Mouse (Mus musculus) hindbrain, embryonic 15.5 days (tissue): Measurements from ENCODE around the gene AL732309.1. TPM values are rescaled to one million over a fixed set of nuclear protein-coding genes. Genes with fewer than 3 reads are reported as not detected.

ENCODE experiments used
- ATAC-seq: fragments of 200-750 bp; cut with Nextera tagmentation; 2 replicates; pipeline ENCODE4 v1.8.0; 2017; ENCODE audit warnings: low read depth, moderate number of reproducible peaks, moderate TSS enrichment; ENCODE audit not compliant: low FRiP score
- H3K27ac ChIP-seq: fragments of 300-500 bp; sonication (generic); replicated peaks from 2 replicates; pipeline ENCODE4 v1.5.1; 2015; ENCODE audit warnings: mild to moderate bottlenecking, inconsistent platforms
- H3K27me3 ChIP-seq: fragments of 300-500 bp; sonication (generic); 2 replicates; pipeline ENCODE4 v1.6.1; 2015; ENCODE audit warnings: control low read depth, inconsistent platforms
- H3K36me3 ChIP-seq: fragments of 300-500 bp; sonication (generic); 2 replicates; pipeline ENCODE4 v1.6.1; 2015; ENCODE audit warnings: control low read depth, inconsistent platforms
- H3K4me1 ChIP-seq: fragments of 300-500 bp; sonication (generic); replicated peaks from 2 replicates; pipeline ENCODE4 v1.6.1; 2015; ENCODE audit warnings: control low read depth, inconsistent platforms
- H3K4me2 ChIP-seq: fragments of 300-500 bp; sonication (generic); 2 replicates; pipeline ENCODE4 v1.6.1; 2015; ENCODE audit warnings: moderate library complexity, mild to moderate bottlenecking, inconsistent platforms
- H3K4me3 ChIP-seq: fragments of 300-500 bp; sonication (generic); 2 replicates; pipeline ENCODE4 v1.5.1; 2015; ENCODE audit warnings: mild to moderate bottlenecking, inconsistent platforms
- H3K9ac ChIP-seq: fragments of 300-500 bp; sonication (generic); 2 replicates; pipeline ENCODE4 v1.6.1; 2015; ENCODE audit warnings: inconsistent platforms
- H3K9me3 ChIP-seq: fragments of 300-500 bp; sonication (generic); 2 replicates; pipeline ENCODE4 v1.6.1; 2016; ENCODE audit warnings: control low read depth, inconsistent platforms
- WGBS: fragments of 180-500 bp; shearing (Covaris S2); methylation state at CpG from one replicate; pipeline ENCODE4 v1.1.7; 2015; 5-methylcytosine and 5-hydroxymethylcytosine counted together
- polyA plus RNA-seq: library from polyadenylated mRNA; unstranded; fragments of >200 nt; fragmentation: Nextera tagmentation; extraction: Ambion mirVana; gene quantifications from 2 replicates; pipeline ENCODE4 v1.2.1, GENCODE M21; 2015

Gene AL732309.1
- polyA plus RNA-seq, 1 experiment from 2014 or later: 6.3 TPM

GRCm38 (mm10) chr2:25197946-25198345 is 48.7 kb downstream of the AL732309.1 start:
- Histone ChIP-seq H3K36me3 (peaks cover 31% of the 10 kb centered on the region), H3K9ac (no peak overlapping the region), H3K4me3 (no peak overlapping the region), H3K4me1 (peaks cover 8% of the 10 kb centered on the region), H3K27me3 (peaks cover 37% of the 10 kb centered on the region), H3K27ac (no peak overlapping the region), H3K4me2 (no peak overlapping the region), H3K9me3 (no peaks in the 10 kb centered on the region)
- ATAC-seq: no peak

- no peaks in the 10 kb centered on the region for H3K9me3 ChIP-seq
- 28% methylated on average over 2 of the region's 2 CpGs for WGBS
- peaks cover 37% of the 10 kb centered on the region for H3K27me3 ChIP-seq
- no peak for ATAC-seq
- H3K27ac ChIP-seq: no peak overlapping the region
- peaks cover 23% of the 10 kb centered on the region for H3K36me3 ChIP-seq
- H3K4me1 ChIP-seq: peaks cover 8% of the 10 kb centered on the region
- no peak overlapping the region for H3K4me3 ChIP-seq
- no peak overlapping the region for H3K9ac ChIP-seq
- no peak overlapping the region for H3K4me2 ChIP-seq
Measured at GRCm38 (mm10) chr2:25197191-25197590, 49.5 kb downstream of the AL732309.1 start.

GRCm38 (mm10) chr2:25196172-25196954 is 50.3 kb downstream of the AL732309.1 start, which contains the start of gene Tor4a:
Tor4a (minus strand) TSS chr2:25196886.
- 0 out of 2 replicates have a peak, but pooled peaks have one; percentile 16 for ATAC-seq
- Histone ChIP-seq H3K4me1 (peaks cover 8% of the 10 kb centered on the region), H3K9me3 (no peaks in the 10 kb centered on the region), H3K9ac (no peak within 1 kb of the TSS), H3K4me3 (no peak within 1 kb of the TSS), H3K27me3 (peaks cover 37% of the 10 kb centered on the region), H3K36me3 (peaks cover 19% of the 10 kb centered on the region), H3K27ac (no peak within 1 kb of the TSS), H3K4me2 (peak within 1 kb of the TSS; percentile 22)
- 15% methylated on average over 8 of the region's 8 CpGs for WGBS

GRCm38 (mm10) chr2:25195211-25196156 is 51.2 kb downstream of the AL732309.1 start:
- Histone ChIP-seq H3K36me3 (peaks cover 10% of the 10 kb centered on the region), H3K4me2 (peak overlapping the region; percentile 22; the same call in 1 of the 2 replicates), H3K4me3 (no peak overlapping the region), H3K27ac (no peak overlapping the region), H3K27me3 (peaks cover 37% of the 10 kb centered on the region), H3K4me1 (peaks cover 8% of the 10 kb centered on the region), H3K9ac (no peak overlapping the region), H3K9me3 (no peaks in the 10 kb centered on the region)
- 23% methylated on average over 55 of the region's 55 CpGs for WGBS
- ATAC-seq: no peak

Other genes with a start within 250 kb of the AL732309.1 start
- gene Nsmf, start 192.5 kb downstream of the AL732309.1 start, polyA plus RNA-seq: 166 and 188 TPM in 2 replicates
- 0.12 TPM in 1 of 2 replicates, not detected in the other for gene Entpd8, start 166.6 kb downstream of the AL732309.1 start, polyA plus RNA-seq
- gene Noxa1, start 151.7 kb downstream of the AL732309.1 start, polyA plus RNA-seq: not detected in 2 replicates
- 18.9 and 20.2 TPM in 2 replicates for gene Nrarp, start 66.1 kb downstream of the AL732309.1 start, polyA plus RNA-seq
- 1.9 and 2.3 TPM in 2 replicates for gene Tor4a, start 50.0 kb downstream of the AL732309.1 start, polyA plus RNA-seq
- gene Nelfb, start 35.4 kb downstream of the AL732309.1 start, polyA plus RNA-seq: 108 and 112 TPM in 2 replicates
- gene Stpg3, start 32.2 kb downstream of the AL732309.1 start, polyA plus RNA-seq: not detected in 2 replicates
- gene Fam166a, start 28.1 kb downstream of the AL732309.1 start, polyA plus RNA-seq: 0.70 and 0.72 TPM in 2 replicates
- gene Tubb4b, start 22.2 kb downstream of the AL732309.1 start, polyA plus RNA-seq: 444 and 468 TPM in 2 replicates
- not detected in 2 replicates for gene Slc34a3, start 12.5 kb downstream of the AL732309.1 start, polyA plus RNA-seq
- not detected in 2 replicates for gene Rnf224, start 10.1 kb downstream of the AL732309.1 start, polyA plus RNA-seq
- gene Rnf208, start 4.6 kb downstream of the AL732309.1 start, polyA plus RNA-seq: 145 and 177 TPM in 2 replicates
- 0.23 TPM in 1 of 2 replicates, not detected in the other for gene Cysrt1, start 4.4 kb downstream of the AL732309.1 start, polyA plus RNA-seq
- gene Tmem203, start 8.6 kb upstream of the AL732309.1 start, polyA plus RNA-seq: 13.4 and 13.8 TPM in 2 replicates
- gene Tprn, start 15.8 kb upstream of the AL732309.1 start, polyA plus RNA-seq: 17.1 and 21.5 TPM in 2 replicates
- 171 and 183 TPM in 2 replicates for gene Ssna1, start 25.6 kb upstream of the AL732309.1 start, polyA plus RNA-seq
- gene Anapc2, start 25.6 kb upstream of the AL732309.1 start, polyA plus RNA-seq: 139 and 143 TPM in 2 replicates
- not detected in 2 replicates for gene Tmem210, start 41.3 kb upstream of the AL732309.1 start, polyA plus RNA-seq
- gene Lrrc26, start 43.1 kb upstream of the AL732309.1 start, polyA plus RNA-seq: 0.18 TPM in 1 of 2 replicates, not detected in the other
- gene Grin1, start 72.3 kb upstream of the AL732309.1 start, polyA plus RNA-seq: 58.4 and 61.3 TPM in 2 replicates
- 43.6 and 45.2 TPM in 2 replicates for gene Man1b1, start 85.5 kb upstream of the AL732309.1 start, polyA plus RNA-seq
- gene Dpp7, start 109.5 kb upstream of the AL732309.1 start, polyA plus RNA-seq: 24.4 and 24.9 TPM in 2 replicates
- gene Uap1l1, start 118.8 kb upstream of the AL732309.1 start, polyA plus RNA-seq: 5.1 and 6.4 TPM in 2 replicates
- 11.8 and 13.8 TPM in 2 replicates for gene Sapcd2, start 125.5 kb upstream of the AL732309.1 start, polyA plus RNA-seq
- 3.7 and 7.0 TPM in 2 replicates for gene Entpd2, start 149.0 kb upstream of the AL732309.1 start, polyA plus RNA-seq
- 424 and 493 TPM in 2 replicates for gene Npdc1, start 152.5 kb upstream of the AL732309.1 start, polyA plus RNA-seq
- 0.08 TPM in 1 of 2 replicates, not detected in the other for gene Fut7, start 176.4 kb upstream of the AL732309.1 start, polyA plus RNA-seq
- gene Abca2, start 181.8 kb upstream of the AL732309.1 start, polyA plus RNA-seq: 15.0 and 15.1 TPM in 2 replicates
- 3.7 and 4.3 TPM in 2 replicates for gene Clic3, start 210.0 kb upstream of the AL732309.1 start, polyA plus RNA-seq
- 109 and 119 TPM in 2 replicates for gene Paxx, start 214.2 kb upstream of the AL732309.1 start, polyA plus RNA-seq
- gene Ptgds, start 223.2 kb upstream of the AL732309.1 start, polyA plus RNA-seq: 647 and 983 TPM in 2 replicates
- gene Lcn12, start 247.0 kb upstream of the AL732309.1 start, polyA plus RNA-seq: not detected in 2 replicates